Mouse (Mus musculus): ENCODE results near the gene Mpp4. TPM values are rescaled to one million over a fixed set of nuclear protein-coding genes. Genes with fewer than 3 reads are reported as not detected.

Gene Mpp4
- polyA plus RNA-seq, 1 experiment = 1.4 TPM

DNA sequence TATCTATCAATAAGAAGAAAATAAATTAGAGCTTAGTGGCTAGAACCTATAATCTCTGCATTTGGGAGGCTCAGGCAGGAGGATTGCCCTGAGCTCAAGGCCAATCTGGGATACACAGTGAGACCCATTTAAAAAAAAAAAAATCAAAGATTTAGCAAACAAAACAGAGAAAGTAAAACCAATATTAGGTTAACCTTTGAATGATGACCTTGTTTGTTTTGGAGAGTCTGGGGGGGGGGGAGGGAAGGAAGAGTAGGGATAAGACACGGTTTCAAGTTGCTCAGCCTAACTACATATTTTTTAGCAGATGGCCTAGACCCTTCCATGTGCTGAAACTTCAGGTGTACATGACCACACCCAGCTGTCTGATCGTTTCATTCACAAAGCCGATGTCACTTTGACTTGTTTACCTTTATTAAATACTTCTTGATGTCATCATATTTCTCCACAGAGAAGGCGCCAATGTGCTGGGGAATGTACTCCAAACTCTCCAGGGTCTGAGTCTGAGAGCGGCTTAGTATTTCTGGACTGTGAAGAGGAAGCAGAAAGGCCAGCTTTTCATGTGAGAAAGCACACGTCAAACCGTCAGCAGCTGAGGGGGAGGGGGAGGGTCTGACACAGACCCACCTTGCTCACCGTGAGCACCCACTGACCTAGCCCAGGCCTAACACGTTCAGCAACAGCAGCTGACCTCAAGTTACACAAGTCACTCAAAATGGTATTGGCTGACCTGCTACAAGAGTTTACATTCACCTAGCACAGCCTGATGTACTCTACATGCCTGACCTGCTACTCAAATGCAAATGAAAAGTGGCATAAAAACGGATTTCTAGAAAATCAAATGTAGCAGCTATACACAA, 11.6 kb upstream of the Mpp4 start:
- TF ChIP-seq CTCF (IDR thresholded peaks at IDR 0.05; ENCODE audit: control insufficient read depth, insufficient read depth, low read length) (no peak), POLR2A (IDR thresholded peaks at IDR 0.05; ENCODE audit: borderline replicate concordance, control insufficient read depth, low read depth, low read length) (no peak)
- Histone ChIP-seq H3K4me3 (replicated peaks; ENCODE audit: control insufficient read depth, low read depth, low read length) (no peak overlapping the region), H3K27ac (ENCODE audit: control insufficient read depth, insufficient read depth, low read depth, low read length, poor library complexity) (no peak overlapping the region), H3K4me1 (ENCODE audit: control insufficient read depth, insufficient read depth, low read length) (peaks cover 2% of the 10 kb centered on the region; the same call in 1 of the 2 replicates)
- 59% methylated on average over 10 of the region's 10 CpGs for WGBS

DNA sequence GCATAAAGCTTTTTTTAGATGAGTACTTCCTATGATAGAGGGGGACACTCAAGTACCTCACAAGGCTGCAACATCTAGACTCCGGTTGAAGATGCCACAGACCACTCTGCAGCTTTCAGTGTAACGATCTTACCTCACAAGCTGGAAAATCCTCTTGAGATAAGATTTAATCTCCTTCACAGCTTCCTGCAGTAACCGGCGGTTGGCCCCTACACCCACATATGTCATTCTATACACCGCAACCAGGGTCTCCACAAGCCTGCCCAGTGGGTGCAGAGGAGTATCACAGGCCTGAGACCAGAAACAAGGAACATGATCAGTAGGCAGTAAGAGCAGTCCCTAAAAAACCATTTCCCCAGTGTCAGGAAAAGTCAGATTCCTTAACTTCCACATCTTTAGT, 9.8 kb upstream of the Mpp4 start:
- Histone ChIP-seq H3K27ac (ENCODE audit: control insufficient read depth, insufficient read depth, low read depth, low read length, poor library complexity) (no peak overlapping the region), H3K4me3 (replicated peaks; ENCODE audit: control insufficient read depth, low read depth, low read length) (no peak overlapping the region), H3K4me1 (ENCODE audit: control insufficient read depth, insufficient read depth, low read length) (peaks cover 2% of the 10 kb centered on the region; the same call in 1 of the 2 replicates)
- no peak for TF ChIP-seq POLR2A (IDR thresholded peaks at IDR 0.05; ENCODE audit: borderline replicate concordance, control insufficient read depth, low read depth, low read length)
- 24% methylated on average over 5 of the region's 5 CpGs for WGBS

DNA sequence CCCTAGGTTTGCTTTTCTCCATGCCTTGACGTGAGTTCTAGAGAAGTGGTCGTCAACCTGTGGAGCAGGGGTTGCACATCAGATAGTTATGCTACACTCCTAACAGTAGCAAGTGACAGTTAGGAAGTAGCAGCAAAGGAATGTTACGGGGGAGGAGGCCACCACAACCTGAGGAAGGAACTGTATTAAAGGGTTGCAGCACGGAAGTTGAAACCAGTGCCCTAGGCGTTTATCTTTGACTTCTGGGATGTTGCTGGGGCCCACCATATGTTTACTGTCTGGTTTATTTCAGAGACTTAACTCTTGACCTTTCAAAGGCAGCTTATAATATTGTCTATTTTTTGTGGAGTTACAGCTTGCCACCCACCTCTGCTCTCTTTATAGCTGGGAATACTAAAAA, 8.7 kb upstream of the Mpp4 start:
- Histone ChIP-seq H3K4me1 (ENCODE audit: control insufficient read depth, insufficient read depth, low read length) (peaks cover 2% of the 10 kb centered on the region; the same call in 1 of the 2 replicates), H3K27ac (ENCODE audit: control insufficient read depth, insufficient read depth, low read depth, low read length, poor library complexity) (no peak overlapping the region), H3K4me3 (replicated peaks; ENCODE audit: control insufficient read depth, low read depth, low read length) (no peak overlapping the region)
- WGBS = 10% methylated on average over 5 of the region's 5 CpGs
- no peak for TF ChIP-seq POLR2A (IDR thresholded peaks at IDR 0.05; ENCODE audit: borderline replicate concordance, control insufficient read depth, low read depth, low read length)
- no peak for TF ChIP-seq CTCF (IDR thresholded peaks at IDR 0.05; ENCODE audit: control insufficient read depth, insufficient read depth, low read length)

GRCm38 (mm10) chr1:59170290-59170689, 7.1 kb upstream of the Mpp4 start:
- 57% methylated on average over 8 of the region's 8 CpGs for WGBS
- no peak for TF ChIP-seq POLR2A (IDR thresholded peaks at IDR 0.05; ENCODE audit: borderline replicate concordance, control insufficient read depth, low read depth, low read length)
- TF ChIP-seq CTCF (IDR thresholded peaks at IDR 0.05; ENCODE audit: control insufficient read depth, insufficient read depth, low read length) = no peak
- Histone ChIP-seq H3K4me3 (replicated peaks; ENCODE audit: control insufficient read depth, low read depth, low read length) (no peak overlapping the region), H3K27ac (ENCODE audit: control insufficient read depth, insufficient read depth, low read depth, low read length, poor library complexity) (no peak overlapping the region), H3K4me1 (ENCODE audit: control insufficient read depth, insufficient read depth, low read length) (peaks cover 2% of the 10 kb centered on the region; the same call in 1 of the 2 replicates)

DNA sequence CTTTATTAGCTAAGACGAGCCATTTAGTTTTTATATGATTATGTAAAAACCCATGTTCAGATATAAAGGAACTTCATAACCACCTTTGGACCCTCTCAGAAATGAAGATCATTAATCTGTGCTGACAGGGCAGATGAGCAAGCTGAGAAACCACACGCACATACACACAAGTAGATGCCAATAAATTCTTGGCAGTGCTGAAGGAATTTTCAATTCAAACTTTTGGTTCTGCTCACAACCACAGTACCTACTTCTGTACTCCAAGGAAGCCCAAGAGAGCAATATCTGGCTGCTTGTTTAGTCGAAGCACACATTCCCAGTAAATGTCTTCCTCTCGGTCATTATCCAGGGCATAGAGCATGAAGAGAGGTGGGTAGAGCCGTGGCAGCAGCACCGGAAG, 6.4 kb upstream of the Mpp4 start:
- no peak overlapping the region for H3K27ac ChIP-seq (ENCODE audit: control insufficient read depth, insufficient read depth, low read depth, low read length, poor library complexity)
- TF ChIP-seq POLR2A (IDR thresholded peaks at IDR 0.05; ENCODE audit: borderline replicate concordance, control insufficient read depth, low read depth, low read length) = no peak
- TF ChIP-seq CTCF (IDR thresholded peaks at IDR 0.05; ENCODE audit: control insufficient read depth, insufficient read depth, low read length) = no peak
- 67% methylated on average over 6 of the region's 6 CpGs for WGBS
- H3K4me1 ChIP-seq (ENCODE audit: control insufficient read depth, insufficient read depth, low read length) = peaks cover 2% of the 10 kb centered on the region; the same call in 1 of the 2 replicates
- H3K4me3 ChIP-seq (replicated peaks; ENCODE audit: control insufficient read depth, low read depth, low read length) = no peak overlapping the region

- Histone ChIP-seq H3K4me3 (replicated peaks; ENCODE audit: control insufficient read depth, low read depth, low read length) (no peak overlapping the region), H3K4me1 (ENCODE audit: control insufficient read depth, insufficient read depth, low read length) (peaks cover 2% of the 10 kb centered on the region; the same call in 1 of the 2 replicates), H3K27ac (ENCODE audit: control insufficient read depth, insufficient read depth, low read depth, low read length, poor library complexity) (no peak overlapping the region)
- 87% methylated on average over 2 of the region's 2 CpGs for WGBS
- TF ChIP-seq CTCF (IDR thresholded peaks at IDR 0.05; ENCODE audit: control insufficient read depth, insufficient read depth, low read length) (no peak), POLR2A (IDR thresholded peaks at IDR 0.05; ENCODE audit: borderline replicate concordance, control insufficient read depth, low read depth, low read length) (no peak)
Observed at GRCm38 (mm10) chr1:59168556-59168955, 5.4 kb upstream of the Mpp4 start.

- 82% methylated on average over 4 of the region's 4 CpGs for WGBS
Observed at GRCm38 (mm10) chr1:59167654-59168425, 4.7 kb upstream of the Mpp4 start.

DNA sequence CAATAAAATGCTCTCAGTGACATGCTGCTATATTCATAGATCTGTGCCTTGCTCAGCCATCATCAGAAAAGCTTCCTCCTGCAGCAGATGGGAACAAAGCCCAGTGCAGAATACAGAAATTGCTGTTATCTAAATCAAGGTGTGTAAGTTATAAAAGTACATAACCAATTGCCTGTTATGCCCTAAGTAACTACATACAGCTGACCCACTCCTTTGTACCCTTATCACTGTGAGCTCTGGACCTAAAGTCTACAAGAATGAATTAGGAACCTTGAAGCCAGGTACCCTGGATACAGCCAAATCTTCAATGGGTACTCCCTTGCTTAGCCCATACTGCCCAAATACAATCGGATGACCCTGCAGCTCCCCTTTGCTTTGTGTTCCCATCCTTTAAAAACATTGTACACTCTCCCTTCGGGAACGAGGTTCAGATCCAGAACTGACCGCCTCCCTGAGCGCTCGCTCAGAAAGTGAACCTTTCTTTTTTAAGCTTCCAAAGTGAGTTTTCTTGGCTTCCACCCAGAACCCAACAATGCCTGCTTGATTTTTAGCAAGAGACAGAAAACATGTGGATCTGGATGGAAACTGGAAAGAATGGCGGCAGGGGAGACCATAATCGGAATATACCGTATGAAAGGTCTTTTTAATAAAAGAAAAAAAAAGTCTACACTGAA, 3.2 kb upstream of the Mpp4 start:
- Histone ChIP-seq H3K4me1 (ENCODE audit: control insufficient read depth, insufficient read depth, low read length) (no peaks in the 10 kb centered on the region; the same call in 1 of the 2 replicates), H3K4me3 (replicated peaks; ENCODE audit: control insufficient read depth, low read depth, low read length) (no peak overlapping the region), H3K27ac (ENCODE audit: control insufficient read depth, insufficient read depth, low read depth, low read length, poor library complexity) (no peak overlapping the region)
- WGBS = 92% methylated on average over 9 of the region's 9 CpGs
- TF ChIP-seq CTCF (IDR thresholded peaks at IDR 0.05; ENCODE audit: control insufficient read depth, insufficient read depth, low read length) (no peak), POLR2A (IDR thresholded peaks at IDR 0.05; ENCODE audit: borderline replicate concordance, control insufficient read depth, low read depth, low read length) (no peak)

More at GRCm38 (mm10) chr1:59167654-59168425, 4.7 kb upstream of the Mpp4 start:
- Histone ChIP-seq H3K4me3 (replicated peaks; ENCODE audit: control insufficient read depth, low read depth, low read length) (no peak overlapping the region), H3K27ac (ENCODE audit: control insufficient read depth, insufficient read depth, low read depth, low read length, poor library complexity) (no peak overlapping the region), H3K4me1 (ENCODE audit: control insufficient read depth, insufficient read depth, low read length) (peaks cover 2% of the 10 kb centered on the region; the same call in 1 of the 2 replicates)
- TF ChIP-seq CTCF (IDR thresholded peaks at IDR 0.05; ENCODE audit: control insufficient read depth, insufficient read depth, low read length) = no peak
- TF ChIP-seq POLR2A (IDR thresholded peaks at IDR 0.05; ENCODE audit: borderline replicate concordance, control insufficient read depth, low read depth, low read length) = no peak
